Mouse (Mus musculus): Measurements from ENCODE around the gene Olfr259. TPM values are rescaled to one million over a fixed set of nuclear protein-coding genes. Genes with fewer than 3 reads are reported as not detected.

Gene Olfr259
- polyA plus RNA-seq (2012; ENCODE audit: insufficient read depth, insufficient read length, missing spikeins), result not detected in 2 replicates

DNA sequence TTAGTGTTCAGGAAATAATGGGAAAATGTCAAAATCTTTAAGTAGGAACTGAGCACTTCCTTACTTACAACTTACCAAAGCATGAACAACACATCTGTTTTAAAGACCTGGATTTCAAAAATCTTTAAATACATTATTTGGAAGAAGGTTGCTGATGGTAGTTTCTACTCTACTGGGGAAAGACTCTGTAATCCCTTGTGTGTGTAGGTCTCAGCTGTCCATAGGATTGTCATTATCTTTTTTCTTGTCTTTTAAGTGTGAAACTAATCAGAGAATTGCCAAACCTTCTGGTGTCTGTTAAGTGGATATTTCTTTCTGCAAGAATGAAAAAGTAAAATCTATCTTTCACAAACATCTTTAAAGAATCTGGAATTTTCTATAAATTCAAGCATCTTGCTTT is at the start of gene Olfr259:
Olfr259 (minus strand) TSS at position 101 of the 400 bp plus-strand sequence.
- Histone ChIP-seq H3K4me1 (ENCODE audit: control insufficient read depth, insufficient read depth, insufficient read length, low read length) (no peaks in the 10 kb centered on the region), H3K4me3 (ENCODE audit: insufficient read depth, low read depth, low read length) (no peak within 1 kb of the TSS), H3K27ac (replicated peaks; ENCODE audit: low read depth, low read length) (no peak within 1 kb of the TSS)

DNA sequence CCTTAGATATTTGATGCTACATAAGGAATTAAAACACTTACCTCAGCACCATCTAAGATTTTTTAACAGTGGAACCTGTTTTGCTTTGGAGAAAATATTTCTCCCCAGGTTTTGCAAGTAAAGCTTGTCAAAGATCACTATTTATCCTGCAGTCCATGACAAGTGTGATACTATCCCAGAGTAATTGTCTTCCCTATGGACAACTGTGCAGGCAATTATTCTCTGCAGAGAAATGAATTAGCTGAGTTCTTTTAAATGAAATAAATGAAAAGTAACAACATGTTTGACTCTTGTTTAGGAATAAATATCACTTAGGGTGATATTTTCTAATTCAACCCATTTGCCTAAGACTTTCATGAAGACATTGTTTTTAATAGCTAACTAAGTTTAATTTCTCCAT is 38.2 kb upstream of the Olfr259 start, which contains the start of gene Olfr1111:
Olfr1111 (minus strand) TSS at position 101 of the 400 bp plus-strand sequence.
- Histone ChIP-seq H3K4me1 (ENCODE audit: control insufficient read depth, insufficient read depth, insufficient read length, low read length) (no peaks in the 10 kb centered on the region), H3K4me3 (ENCODE audit: insufficient read depth, low read depth, low read length) (no peak within 1 kb of the TSS), H3K27ac (replicated peaks; ENCODE audit: low read depth, low read length) (no peak within 1 kb of the TSS)

DNA sequence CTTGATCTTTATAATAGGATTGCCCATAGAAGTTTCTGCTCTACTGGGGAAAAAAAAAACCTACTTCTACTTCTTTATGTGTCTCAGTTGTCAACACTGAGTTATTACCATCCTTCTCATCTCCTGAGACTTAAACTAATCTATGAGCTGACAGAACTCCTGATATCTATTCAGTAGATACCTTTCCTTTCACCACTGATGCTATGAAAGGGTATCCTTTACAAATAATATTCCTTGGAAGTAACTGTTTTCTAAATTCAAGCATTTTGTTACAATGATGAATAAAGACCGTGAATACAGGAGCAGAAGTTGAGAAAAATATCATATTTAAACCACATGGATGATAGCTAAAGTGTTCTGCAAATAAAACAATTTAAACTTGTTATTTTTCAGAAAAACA is 25.8 kb upstream of the Olfr259 start, which contains the start of gene Olfr1110:
Olfr1110 (minus strand) TSS at position 101 of the 400 bp plus-strand sequence.
- H3K4me1 ChIP-seq (ENCODE audit: control insufficient read depth, insufficient read depth, insufficient read length, low read length), result no peaks in the 10 kb centered on the region
- no peak within 1 kb of the TSS for H3K4me3 ChIP-seq (ENCODE audit: insufficient read depth, low read depth, low read length)
- H3K27ac ChIP-seq (replicated peaks; ENCODE audit: low read depth, low read length), result no peak within 1 kb of the TSS

DNA sequence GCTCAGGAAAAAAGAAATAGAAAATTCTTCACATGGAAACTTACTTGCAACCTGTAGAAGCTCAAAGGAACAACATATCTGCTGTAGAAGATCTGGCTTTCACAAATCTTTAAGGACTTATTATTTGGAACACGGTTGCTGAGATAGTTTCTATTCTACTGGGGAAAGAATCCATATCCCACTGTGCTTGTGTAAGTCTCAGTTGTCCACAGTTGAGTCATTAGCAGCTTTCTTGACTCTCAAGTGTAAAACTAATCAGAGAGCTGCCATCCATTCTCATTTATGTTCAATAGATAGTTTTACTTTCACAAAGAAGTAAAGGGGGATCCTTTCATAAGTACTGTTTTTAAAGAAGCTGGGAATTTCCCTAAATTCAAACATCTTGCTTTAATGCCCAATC is 18.5 kb downstream of the Olfr259 start, which contains the start of gene Olfr1109:
Olfr1109 (minus strand) TSS at position 101 of the 400 bp plus-strand sequence.
- no peaks in the 10 kb centered on the region for H3K4me1 ChIP-seq (ENCODE audit: control insufficient read depth, insufficient read depth, insufficient read length, low read length)

DNA sequence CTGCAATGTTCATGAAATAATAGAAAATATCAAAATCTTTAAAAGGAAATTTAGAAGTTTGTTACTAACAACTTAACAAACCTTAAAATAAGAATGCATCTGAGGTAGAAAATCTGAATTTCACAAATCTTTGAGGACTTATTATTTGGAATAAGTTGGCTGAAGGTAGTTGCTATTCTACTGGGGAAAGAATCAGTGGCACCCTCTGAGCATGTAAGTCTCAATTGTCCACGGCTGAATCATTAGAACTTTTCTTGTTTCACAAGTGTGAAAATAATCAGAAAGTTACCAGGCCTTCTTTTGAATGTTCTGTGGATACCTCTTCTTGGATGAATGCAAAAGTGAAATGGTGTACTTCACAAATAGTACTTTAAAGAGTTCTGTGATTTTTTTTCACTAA is 38.6 kb downstream of the Olfr259 start, which contains the start of gene Olfr1107:
Olfr1107 (minus strand) TSS at position 101 of the 400 bp plus-strand sequence.
- no peak within 1 kb of the TSS for H3K27ac ChIP-seq (replicated peaks; ENCODE audit: low read depth, low read length)
- H3K4me3 ChIP-seq (ENCODE audit: insufficient read depth, low read depth, low read length), result no peak within 1 kb of the TSS
- no peaks in the 10 kb centered on the region for H3K4me1 ChIP-seq (ENCODE audit: control insufficient read depth, insufficient read depth, insufficient read length, low read length)

More for the DNA sequence above, 18.5 kb downstream of the Olfr259 start, which contains the start of gene Olfr1109:
- Histone ChIP-seq H3K4me3 (ENCODE audit: insufficient read depth, low read depth, low read length) (no peak within 1 kb of the TSS), H3K27ac (replicated peaks; ENCODE audit: low read depth, low read length) (no peak within 1 kb of the TSS)

Other genes starting within 250 kb of the Olfr259 start
- not detected in 2 replicates for gene Gm13723, start 239.8 kb downstream of the Olfr259 start, polyA plus RNA-seq (2012; ENCODE audit: insufficient read depth, insufficient read length, missing spikeins)
- gene Olfr1097, start 222.4 kb downstream of the Olfr259 start, polyA plus RNA-seq (2012; ENCODE audit: insufficient read depth, insufficient read length, missing spikeins), result not detected in 2 replicates
- not detected in 2 replicates for gene Olfr1098, start 190.0 kb downstream of the Olfr259 start, polyA plus RNA-seq (2012; ENCODE audit: insufficient read depth, insufficient read length, missing spikeins)
- not detected in 2 replicates for gene Olfr1099, start 153.9 kb downstream of the Olfr259 start, polyA plus RNA-seq (2012; ENCODE audit: insufficient read depth, insufficient read length, missing spikeins)
- gene Olfr1100, start 134.6 kb downstream of the Olfr259 start, polyA plus RNA-seq (2012; ENCODE audit: insufficient read depth, insufficient read length, missing spikeins), result not detected in 2 replicates
- gene Olfr1101, start 123.3 kb downstream of the Olfr259 start, polyA plus RNA-seq (2012; ENCODE audit: insufficient read depth, insufficient read length, missing spikeins), result not detected in 2 replicates
- not detected in 2 replicates for gene Olfr1102, start 116.2 kb downstream of the Olfr259 start, polyA plus RNA-seq (2012; ENCODE audit: insufficient read depth, insufficient read length, missing spikeins)
- not detected in 2 replicates for gene Olfr1104, start 87.5 kb downstream of the Olfr259 start, polyA plus RNA-seq (2012; ENCODE audit: insufficient read depth, insufficient read length, missing spikeins)
- not detected in 2 replicates for gene Olfr1105, start 78.0 kb downstream of the Olfr259 start, polyA plus RNA-seq (2012; ENCODE audit: insufficient read depth, insufficient read length, missing spikeins)
- not detected in 2 replicates for gene Olfr1106, start 62.3 kb downstream of the Olfr259 start, polyA plus RNA-seq (2012; ENCODE audit: insufficient read depth, insufficient read length, missing spikeins)
- not detected in 2 replicates for gene Olfr1107, start 38.8 kb downstream of the Olfr259 start, polyA plus RNA-seq (2012; ENCODE audit: insufficient read depth, insufficient read length, missing spikeins)
- gene Olfr1109, start 18.6 kb downstream of the Olfr259 start, polyA plus RNA-seq (2012; ENCODE audit: insufficient read depth, insufficient read length, missing spikeins), result not detected in 2 replicates
- gene Olfr1110, start 25.7 kb upstream of the Olfr259 start, polyA plus RNA-seq (2012; ENCODE audit: insufficient read depth, insufficient read length, missing spikeins), result not detected in 2 replicates
- gene Olfr1111, start 38.1 kb upstream of the Olfr259 start, polyA plus RNA-seq (2012; ENCODE audit: insufficient read depth, insufficient read length, missing spikeins), result not detected in 2 replicates
- gene Olfr1112, start 73.2 kb upstream of the Olfr259 start, polyA plus RNA-seq (2012; ENCODE audit: insufficient read depth, insufficient read length, missing spikeins), result not detected in 2 replicates
- not detected in 2 replicates for gene Olfr1113, start 94.4 kb upstream of the Olfr259 start, polyA plus RNA-seq (2012; ENCODE audit: insufficient read depth, insufficient read length, missing spikeins)
- not detected in 2 replicates for gene Olfr1115, start 133.4 kb upstream of the Olfr259 start, polyA plus RNA-seq (2012; ENCODE audit: insufficient read depth, insufficient read length, missing spikeins)
- gene Olfr1116, start 153.0 kb upstream of the Olfr259 start, polyA plus RNA-seq (2012; ENCODE audit: insufficient read depth, insufficient read length, missing spikeins), result not detected in 2 replicates
- gene Olfr1118, start 193.0 kb upstream of the Olfr259 start, polyA plus RNA-seq (2012; ENCODE audit: insufficient read depth, insufficient read length, missing spikeins), result not detected in 2 replicates
- gene Olfr1120, start 240.2 kb upstream of the Olfr259 start, polyA plus RNA-seq (2012; ENCODE audit: insufficient read depth, insufficient read length, missing spikeins), result not detected in 2 replicates